15 mouse cellular contexts compared by ENCODE assay signal in genomic region chr19:53073521-53073920, GRCm38 (mm10). TPM values are rescaled to one million over a fixed set of nuclear protein-coding genes. Genes with fewer than 3 reads are reported as not detected.
DNase-seq lines count a peak whose midpoint lies in the region; ATAC-seq and TF ChIP-seq lines count a peak whose summit lies in the region.
"Had no signal": no experiment of that assay in that cellular context is flagged by ENCODE, and none has a peak within 500 bp of the region (broad histone marks: within the 10 kb centered on the region; RNA-seq: fewer than 3 reads in every experiment).

No protein-coding gene starts in this region.

- H3K4me1 ChIP-seq in intestine, postnatal 0 days (replicated peaks; ENCODE audit: control insufficient read depth, insufficient read depth, low read length): peaks cover 4% of the 10 kb centered on the region; the same call in 1 of the 2 replicates
- peaks cover 22% of the 10 kb centered on the region for H3K4me1 ChIP-seq in intestine, embryonic 15.5 days (replicated peaks)
- no peaks in the 10 kb centered on the region for H3K4me1 ChIP-seq in spleen, adult 2 months (ENCODE audit: control insufficient read depth, insufficient read depth, insufficient read length)
- no peaks in the 10 kb centered on the region; a peak in 1 of 4 replicates for H3K4me1 ChIP-seq in MEL (ENCODE audit: control insufficient read depth in 1 of 2, insufficient read depth in 2 of 2, low read length in 2 of 2)
- H3K4me1 ChIP-seq: neural tube, embryonic 13.5 days had no signal

- H3K9ac ChIP-seq in intestine, postnatal 0 days (ENCODE audit: low read depth, low read length): no peak overlapping the region
- no peak overlapping the region for H3K9ac ChIP-seq in intestine, embryonic 15.5 days
- no peak overlapping the region for H3K9ac ChIP-seq in MEL (ENCODE audit: control insufficient read depth, low read depth, low read length, poor library complexity, severe bottlenecking)
- H3K9ac ChIP-seq: liver, embryonic 15.5 days; neural tube, embryonic 13.5 days; stomach, embryonic 15.5 days had no signal

- peak; percentile 57 for TF ChIP-seq CTCF in intestine, postnatal 0 days (IDR thresholded peaks at IDR 0.05; ENCODE audit: low read depth)
- TF ChIP-seq CTCF in spleen, adult 2 months (IDR thresholded peaks at IDR 0.05; ENCODE audit: extremely low read depth, insufficient read depth, insufficient read length, insufficient replicate concordance): peak; percentile 18; the same call in 1 of the 2 replicates
- TF ChIP-seq CTCF in MEL (IDR thresholded peaks at IDR 0.05 in 2 of 3, conservative IDR thresholded peaks at IDR 0.05 in 1 of 3; ENCODE audit: control insufficient read depth in 1 of 3, insufficient read depth in 1 of 3, low read depth in 2 of 3, low read length in 3 of 3, poor library complexity in 1 of 3, severe bottlenecking in 1 of 3): peak; percentile 71 to 82 (median 73)

- TF ChIP-seq EP300 in MEL (IDR thresholded peaks at IDR 0.05; ENCODE audit: low read depth in 1 of 2, low read length in 2 of 2): no peak

- DNase-seq in spleen, adult 2 months (ENCODE audit: low read depth in 1 of 2, low spot score in 2 of 2): no peak
- DNase-seq in spleen, postnatal 4 days (ENCODE audit: low spot score in 2 of 2): no peak
- peak; percentile 67 for DNase-seq in MEL (ENCODE audit: low read depth, low spot score)
- DNase-seq in splenic B cell, adult 2 months (ENCODE audit: low read depth, low spot score): peak; percentile 39
- DNase-seq in frontal cortex, adult 2 months (ENCODE audit: extremely low spot score in 1 of 2, low spot score in 1 of 2): no peak
- DNase-seq: gastrocnemius, postnatal 36 days; right cerebral cortex, adult 18-20 months had no signal

- no peak for TF ChIP-seq POLR2A in spleen, adult 2 months (IDR thresholded peaks at IDR 0.05; ENCODE audit: low read depth, low read length)
- TF ChIP-seq POLR2A in MEL (IDR thresholded peaks at IDR 0.05; ENCODE audit: control insufficient read depth in 1 of 2, insufficient read depth in 1 of 2, low read depth in 1 of 2, low read length in 2 of 2, poor library complexity in 1 of 2): no peak

- no peaks in the 10 kb centered on the region for H3K36me3 ChIP-seq in intestine, postnatal 0 days (ENCODE audit: control insufficient read depth, insufficient read depth)
- no peaks in the 10 kb centered on the region for H3K36me3 ChIP-seq in intestine, embryonic 15.5 days
- H3K36me3 ChIP-seq in spleen, adult 2 months (ENCODE audit: control insufficient read depth, insufficient read depth, low read length): no peaks in the 10 kb centered on the region
- H3K36me3 ChIP-seq in MEL (ENCODE audit: control insufficient read depth in 1 of 2, insufficient read depth in 2 of 2, low read length in 2 of 2): 0 out of 4 replicates have a peak, but pooled peaks cover 0 to 2% of the 10 kb centered on the region in 2 experiments
- H3K36me3 ChIP-seq in splenic B cell, adult 2 months (ENCODE audit: control insufficient read depth, insufficient read depth, low read length, poor library complexity, severe bottlenecking): no peaks in the 10 kb centered on the region
- H3K36me3 ChIP-seq: forebrain, embryonic 10.5 days; hindbrain, embryonic 10.5 days; liver, embryonic 15.5 days; neural tube, embryonic 13.5 days; stomach, embryonic 15.5 days had no signal

- peak; percentile 80 for TF ChIP-seq RAD21 in MEL (IDR thresholded peaks at IDR 0.05; ENCODE audit: low read depth, low read length)

- ATAC-seq in intestine, postnatal 0 days: no peak
- no peak for ATAC-seq in intestine, embryonic 15.5 days

- no peaks in the 10 kb centered on the region for H3K79me2 ChIP-seq in MEL (ENCODE audit: control insufficient read depth, insufficient read depth, low read length, poor library complexity)

- H3K4me3 ChIP-seq in intestine, postnatal 0 days (ENCODE audit: low read depth, low read length): no peak overlapping the region
- no peak overlapping the region for H3K4me3 ChIP-seq in intestine, embryonic 15.5 days (replicated peaks)
- no peak overlapping the region for H3K4me3 ChIP-seq in spleen, adult 2 months (ENCODE audit: extremely low read depth, insufficient read depth, insufficient read length)
- H3K4me3 ChIP-seq in MEL (ENCODE audit: control insufficient read depth in 1 of 2, insufficient read depth in 1 of 2, low read depth in 2 of 2, low read length in 2 of 2): no peak overlapping the region
- H3K4me3 ChIP-seq: forebrain, embryonic 10.5 days; hindbrain, embryonic 10.5 days; liver, embryonic 15.5 days; neural tube, embryonic 13.5 days; stomach, embryonic 15.5 days had no signal

- no peak overlapping the region for H3K4me2 ChIP-seq in intestine, postnatal 0 days (replicated peaks; ENCODE audit: low read depth)
- H3K4me2 ChIP-seq in intestine, embryonic 15.5 days (replicated peaks): no peak overlapping the region
- H3K4me2 ChIP-seq: liver, embryonic 15.5 days; midbrain, embryonic 11.5 days; neural tube, embryonic 13.5 days; stomach, embryonic 15.5 days had no signal

- WGBS in intestine, postnatal 0 days: 96% methylated on average over 4 of the region's 4 CpGs
- 98% methylated on average over 4 of the region's 4 CpGs for WGBS in intestine, embryonic 15.5 days
- 92% methylated on average over 4 of the region's 4 CpGs for WGBS in spleen, adult 2 months

- H3K27ac ChIP-seq in intestine, postnatal 0 days (ENCODE audit: low read depth, low read length): no peak overlapping the region
- H3K27ac ChIP-seq in intestine, embryonic 15.5 days: no peak overlapping the region
- H3K27ac ChIP-seq in spleen, adult 2 months (ENCODE audit: insufficient read depth, low read length): no peak overlapping the region
- no peak overlapping the region for H3K27ac ChIP-seq in MEL (ENCODE audit: control insufficient read depth, low read depth, low read length)
- H3K27ac ChIP-seq: forebrain, embryonic 10.5 days; hindbrain, embryonic 10.5 days; liver, embryonic 15.5 days; neural tube, embryonic 13.5 days; stomach, embryonic 15.5 days had no signal

- no peaks in the 10 kb centered on the region for H3K9me3 ChIP-seq in intestine, postnatal 0 days (ENCODE audit: control insufficient read depth)
- H3K9me3 ChIP-seq in intestine, embryonic 15.5 days: no peaks in the 10 kb centered on the region
- H3K9me3 ChIP-seq in MEL (replicated peaks; ENCODE audit: insufficient read depth, low read length): no peaks in the 10 kb centered on the region
- H3K9me3 ChIP-seq: forebrain, embryonic 10.5 days; hindbrain, embryonic 10.5 days; liver, embryonic 15.5 days; neural tube, embryonic 13.5 days; stomach, embryonic 15.5 days had no signal

- H3K27me3 ChIP-seq in intestine, postnatal 0 days (replicated peaks; ENCODE audit: control insufficient read depth, insufficient read depth, low read length): no peaks in the 10 kb centered on the region
- no peaks in the 10 kb centered on the region for H3K27me3 ChIP-seq in intestine, embryonic 15.5 days (replicated peaks)
- no peaks in the 10 kb centered on the region for H3K27me3 ChIP-seq in spleen, adult 2 months (ENCODE audit: control insufficient read depth, insufficient read depth, low read length)
- no peaks in the 10 kb centered on the region for H3K27me3 ChIP-seq in MEL (ENCODE audit: control insufficient read depth in 1 of 2, insufficient read depth in 2 of 2, low read length in 2 of 2)
- no peaks in the 10 kb centered on the region for H3K27me3 ChIP-seq in splenic B cell, adult 2 months (ENCODE audit: control insufficient read depth, insufficient read depth, low read length, poor library complexity, severe bottlenecking)
- H3K27me3 ChIP-seq: liver, embryonic 15.5 days; neural tube, embryonic 13.5 days; stomach, embryonic 15.5 days had no signal

TF ChIP-seq in MEL, 35 proteins besides CTCF, POLR2A, EP300 and RAD21:
- TF ChIP-seq ZC3H11A (IDR thresholded peaks at IDR 0.05; ENCODE audit: low read depth, low read length) (peak; percentile 81), SMC3 (IDR thresholded peaks at IDR 0.05; ENCODE audit: low read depth, low read length) (peak; percentile 81), BHLHE40 (IDR thresholded peaks at IDR 0.05; ENCODE audit: borderline replicate concordance, low read depth, low read length) (no peak)

RNA-seq across cellular contexts. Expression of gene Xpnpep1, which starts 33.5 kb away (rescaled TPM):
- 333 and 357 TPM in 2 replicates for polyA plus RNA-seq in intestine, postnatal 0 days (2015; fragmentation: Nextera tagmentation; extraction: Ambion mirVana)
- 182 and 206 TPM in 2 replicates for polyA plus RNA-seq in intestine, embryonic 15.5 days (2015; fragmentation: Nextera tagmentation; extraction: Ambion mirVana)
- 31.5 and 36.3 TPM in 2 replicates for polyA plus RNA-seq in spleen, adult 2 months (2012; rRNA removed)
- total RNA-seq in MEL (2012; rRNA removed): 459 and 531 TPM in 2 replicates
- 100 to 1,000 TPM; 428 to 526 TPM for polyA plus RNA-seq in MEL (2012; ENCODE audit: insufficient read depth in 1 of 2, insufficient read length in 2 of 2, low read depth in 1 of 2, low replicate concordance in 2 of 2, missing spikeins in 1 of 2)
- 59.1 and 59.3 TPM in 2 replicates for polyA plus RNA-seq in frontal cortex, adult 2 months (2012; rRNA removed)

Comparison
In these comparisons a context has a peak if more than half of its experiments do, and no peak if none do; other contexts are left out.
1. CTCF ChIP-seq: peak in every context shown above with its lines; median percentile 73 in MEL; 57 in intestine, postnatal 0 days; 18 in spleen, adult 2 months.
2. DNase-seq: peak in MEL (single experiment) and splenic B cell, adult 2 months (single experiment); none in spleen, adult 2 months (0 of 2), spleen, postnatal 4 days (0 of 2) and frontal cortex, adult 2 months (0 of 2).